Mouse (Mus musculus): ENCODE measurements around the gene Agbl4. TPM values are rescaled to one million over a fixed set of nuclear protein-coding genes. Genes with fewer than 3 reads are reported as not detected.

Agbl4 gene
- polyA plus RNA-seq, 1 experiment from 2014 or later: 3.5 TPM

DNA sequence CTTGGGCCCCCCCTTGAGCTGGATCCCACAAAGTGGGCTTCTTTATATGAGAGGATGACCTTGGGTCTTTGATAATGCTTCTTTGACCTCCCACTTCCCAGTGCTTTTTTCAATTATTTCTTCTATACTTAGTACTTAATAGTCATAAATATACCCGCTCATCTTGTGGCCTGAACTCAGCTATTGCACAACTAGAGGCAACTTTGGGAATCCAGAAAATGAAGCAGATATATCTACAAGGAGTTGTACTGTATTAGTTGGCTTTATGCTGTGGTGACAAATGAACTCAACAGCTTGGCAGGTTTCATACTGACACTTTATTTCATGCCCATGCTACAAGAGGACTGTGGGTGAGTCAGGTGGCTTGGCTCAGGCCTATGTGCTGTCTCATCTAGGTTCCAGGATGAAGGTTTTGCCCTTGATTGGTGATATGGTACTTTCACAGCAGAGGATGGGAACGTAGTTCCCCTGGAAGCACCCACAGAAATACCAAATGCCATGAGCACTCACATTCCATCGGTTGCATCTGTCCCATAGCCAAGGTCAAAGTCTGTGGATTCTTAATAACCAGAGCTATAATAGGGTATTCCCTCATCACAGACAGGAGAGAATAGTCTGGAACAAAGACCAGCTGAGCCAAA lies 1197.3 kb downstream of the Agbl4 start:
- Histone ChIP-seq H3K4me1 (replicated peaks; ENCODE audit: control insufficient read depth, insufficient read depth, low read length) (peaks cover 14% of the 10 kb centered on the region; the same call in 1 of the 2 replicates), H3K4me3 (replicated peaks; ENCODE audit: low read length) (no peak overlapping the region), H3K9ac (no peak overlapping the region), H3K36me3 (replicated peaks; ENCODE audit: control insufficient read depth, insufficient read depth) (no peaks in the 10 kb centered on the region), H3K4me2 (replicated peaks) (no peak overlapping the region), H3K27ac (no peak overlapping the region), H3K27me3 (ENCODE audit: control insufficient read depth, insufficient read depth, low read length) (no peaks in the 10 kb centered on the region), H3K9me3 (ENCODE audit: control insufficient read depth, low read length) (no peaks in the 10 kb centered on the region)
- WGBS: 94% methylated on average over 3 of the region's 3 CpGs
- no peak for DNase-seq (ENCODE audit: low spot score)
- ATAC-seq (ENCODE audit: low FRiP score): no peak

DNA sequence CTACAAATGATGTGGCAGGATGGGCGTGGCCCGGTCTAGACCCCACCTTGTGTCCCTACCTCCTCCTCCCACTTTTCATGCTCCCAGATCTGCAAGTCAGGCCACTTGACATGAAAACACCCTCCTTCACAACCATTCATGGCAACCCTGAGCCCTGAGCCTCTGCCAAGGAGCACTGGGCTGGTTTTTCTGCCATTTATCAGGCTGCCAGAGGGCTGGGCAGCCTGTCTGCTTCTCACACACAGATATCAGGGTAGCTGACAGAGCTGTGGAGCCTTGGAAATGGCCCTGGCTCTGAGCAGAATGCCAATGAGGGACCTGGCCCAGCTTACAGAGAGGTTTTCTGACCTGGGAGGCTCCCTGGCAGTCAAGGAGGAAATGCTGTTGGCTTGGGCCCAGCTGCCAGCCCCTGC lies 1199.8 kb downstream of the Agbl4 start:
- Histone ChIP-seq H3K27ac (0 out of 2 replicates have a peak overlapping the region, but pooled peaks have one; percentile 21), H3K4me2 (replicated peaks) (no peak overlapping the region), H3K27me3 (ENCODE audit: control insufficient read depth, insufficient read depth, low read length) (no peaks in the 10 kb centered on the region), H3K4me1 (replicated peaks; ENCODE audit: control insufficient read depth, insufficient read depth, low read length) (peaks cover 16% of the 10 kb centered on the region; the same call in 1 of the 2 replicates), H3K4me3 (replicated peaks; ENCODE audit: low read length) (no peak overlapping the region), H3K9ac (no peak overlapping the region), H3K9me3 (ENCODE audit: control insufficient read depth, low read length) (no peaks in the 10 kb centered on the region), H3K36me3 (replicated peaks; ENCODE audit: control insufficient read depth, insufficient read depth) (no peaks in the 10 kb centered on the region)
- ATAC-seq (ENCODE audit: low FRiP score): peak; percentile 92
- 71% methylated on average over 2 of the region's 2 CpGs for WGBS
- DNase-seq (ENCODE audit: low spot score): peak; percentile 75

DNA sequence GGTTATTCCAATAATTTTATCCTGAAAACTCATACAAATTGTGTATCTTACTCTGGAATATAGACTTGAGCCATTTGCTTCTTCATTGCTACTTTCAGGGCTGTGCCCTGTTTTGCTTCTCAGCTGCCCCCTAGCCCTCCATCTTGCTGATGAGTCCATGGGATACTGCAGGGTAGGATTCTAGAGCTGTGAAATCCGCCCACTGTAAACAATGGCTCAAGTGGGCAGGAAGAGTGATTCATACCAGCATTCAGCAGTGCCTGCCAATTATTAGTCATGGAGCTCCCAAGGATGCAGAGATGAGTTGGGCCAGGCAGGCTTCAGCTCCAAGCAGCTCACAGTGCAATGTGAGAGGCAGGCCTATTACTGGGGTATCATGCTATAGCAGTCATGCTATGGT lies 1200.5 kb downstream of the Agbl4 start:
- ATAC-seq (ENCODE audit: low FRiP score) (no peak), DNase-seq (ENCODE audit: low spot score) (no peak)
- WGBS: 63% methylated on average over 1 of the region's 1 CpGs

DNA sequence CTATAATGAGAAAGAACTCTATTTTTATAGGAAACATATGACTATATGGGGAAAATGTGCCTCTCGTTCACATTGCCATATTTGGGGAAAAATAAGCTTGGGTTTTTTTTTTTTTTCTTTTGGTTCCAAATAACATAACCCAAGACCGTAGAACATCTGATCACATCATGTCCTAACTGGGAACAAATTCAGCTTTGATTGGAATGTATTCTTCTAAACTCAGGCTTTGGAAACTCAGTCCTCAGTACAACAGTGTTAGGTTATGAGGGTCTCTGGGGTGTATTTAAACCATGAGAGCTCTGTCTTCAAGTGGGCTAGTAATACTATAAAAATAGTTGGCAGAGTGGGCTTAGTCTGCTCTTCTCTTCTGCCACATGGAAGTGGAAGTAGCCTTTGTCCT lies 1205.7 kb downstream of the Agbl4 start:
- no peak overlapping the region for H3K27ac ChIP-seq
- WGBS: 94% methylated on average over 2 of the region's 2 CpGs
- no peaks in the 10 kb centered on the region for H3K36me3 ChIP-seq (replicated peaks; ENCODE audit: control insufficient read depth, insufficient read depth)
- H3K27me3 ChIP-seq (ENCODE audit: control insufficient read depth, insufficient read depth, low read length): no peaks in the 10 kb centered on the region
- ATAC-seq (ENCODE audit: low FRiP score) (no peak), DNase-seq (ENCODE audit: low spot score) (no peak)
- H3K9ac ChIP-seq: no peak overlapping the region
- 0 out of 2 replicates have a peak, but pooled peaks cover 3% of the 10 kb centered on the region for H3K4me1 ChIP-seq (replicated peaks; ENCODE audit: control insufficient read depth, insufficient read depth, low read length)
- H3K4me2 ChIP-seq (replicated peaks): no peak overlapping the region
- H3K4me3 ChIP-seq (replicated peaks; ENCODE audit: low read length): no peak overlapping the region
- H3K9me3 ChIP-seq (ENCODE audit: control insufficient read depth, low read length): no peaks in the 10 kb centered on the region

More for the DNA sequence above, 1200.5 kb downstream of the Agbl4 start:
- Histone ChIP-seq H3K27ac (no peak overlapping the region), H3K4me3 (replicated peaks; ENCODE audit: low read length) (no peak overlapping the region), H3K9me3 (ENCODE audit: control insufficient read depth, low read length) (no peaks in the 10 kb centered on the region), H3K27me3 (ENCODE audit: control insufficient read depth, insufficient read depth, low read length) (no peaks in the 10 kb centered on the region), H3K9ac (no peak overlapping the region), H3K4me1 (replicated peaks; ENCODE audit: control insufficient read depth, insufficient read depth, low read length) (peaks cover 16% of the 10 kb centered on the region; the same call in 1 of the 2 replicates), H3K36me3 (replicated peaks; ENCODE audit: control insufficient read depth, insufficient read depth) (no peaks in the 10 kb centered on the region), H3K4me2 (replicated peaks) (no peak overlapping the region)

DNA sequence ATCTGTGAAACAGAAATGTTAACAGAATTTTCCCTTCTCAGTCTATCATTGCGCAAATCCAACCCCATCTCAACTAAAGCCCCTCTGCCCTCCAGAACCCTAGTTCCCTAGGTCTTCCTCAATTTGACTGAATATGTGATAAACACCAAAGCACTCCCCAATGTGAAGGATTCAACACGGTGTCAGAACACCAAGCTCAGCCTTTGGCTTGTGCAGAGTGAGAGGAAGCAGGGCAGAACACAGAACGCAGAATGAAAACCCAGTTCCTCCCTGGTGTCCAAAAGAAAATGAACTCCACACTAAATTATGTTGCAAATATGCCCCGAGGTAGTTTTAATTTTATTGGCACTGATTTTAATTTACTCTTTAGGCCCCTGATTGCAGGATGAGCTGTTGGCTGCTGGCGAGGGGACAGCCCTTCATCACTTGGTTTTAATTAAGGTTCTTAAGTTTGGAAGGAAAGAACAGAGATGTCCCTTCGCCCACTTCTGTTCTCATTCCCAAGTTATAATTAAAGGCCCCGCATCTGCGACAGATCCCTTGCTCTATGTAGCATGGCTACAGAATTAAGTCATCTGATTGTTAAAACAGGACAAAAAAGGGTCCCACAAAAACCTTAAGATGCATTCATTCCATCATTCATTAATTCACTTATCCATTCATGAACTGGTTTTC lies 1210.5 kb downstream of the Agbl4 start:
- DNase-seq (ENCODE audit: low spot score): no peak
- WGBS: 76% methylated on average over 8 of the region's 8 CpGs
- Histone ChIP-seq H3K9ac (no peak overlapping the region), H3K9me3 (ENCODE audit: control insufficient read depth, low read length) (no peaks in the 10 kb centered on the region), H3K27me3 (ENCODE audit: control insufficient read depth, insufficient read depth, low read length) (no peaks in the 10 kb centered on the region), H3K4me2 (replicated peaks) (no peak overlapping the region), H3K4me1 (replicated peaks; ENCODE audit: control insufficient read depth, insufficient read depth, low read length) (no peaks in the 10 kb centered on the region), H3K36me3 (replicated peaks; ENCODE audit: control insufficient read depth, insufficient read depth) (no peaks in the 10 kb centered on the region), H3K4me3 (replicated peaks; ENCODE audit: low read length) (no peak overlapping the region), H3K27ac (no peak overlapping the region)
- no peak for ATAC-seq (ENCODE audit: low FRiP score)

DNA sequence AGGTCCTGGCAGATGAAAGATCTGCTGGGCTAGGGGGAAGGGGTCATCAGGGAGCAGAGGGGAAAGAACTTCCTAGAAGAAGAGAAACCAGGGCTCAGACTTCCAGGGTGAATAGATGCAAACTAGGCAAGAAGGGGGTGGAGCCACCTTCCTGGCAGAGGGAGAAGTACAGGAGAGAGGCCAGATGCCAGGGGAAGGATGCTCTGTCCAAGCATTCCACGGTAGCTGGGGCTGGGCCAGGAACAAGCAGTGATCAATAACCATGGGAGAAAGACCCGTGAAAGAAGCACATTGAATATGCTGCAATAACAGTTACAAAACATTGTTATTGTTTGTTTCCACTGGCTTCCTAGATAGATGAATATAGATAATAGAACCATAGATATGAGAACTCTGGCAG lies 1224.4 kb downstream of the Agbl4 start:
- 46% methylated on average over 2 of the region's 2 CpGs for WGBS
- 0 out of 2 replicates have a peak, but pooled peaks have one; percentile 42 for ATAC-seq (ENCODE audit: low FRiP score)
- Histone ChIP-seq H3K27me3 (ENCODE audit: control insufficient read depth, insufficient read depth, low read length) (no peaks in the 10 kb centered on the region), H3K4me2 (replicated peaks) (no peak overlapping the region), H3K9me3 (ENCODE audit: control insufficient read depth, low read length) (no peaks in the 10 kb centered on the region), H3K4me3 (replicated peaks; ENCODE audit: low read length) (no peak overlapping the region), H3K27ac (no peak overlapping the region), H3K9ac (no peak overlapping the region), H3K36me3 (replicated peaks; ENCODE audit: control insufficient read depth, insufficient read depth) (no peaks in the 10 kb centered on the region), H3K4me1 (replicated peaks; ENCODE audit: control insufficient read depth, insufficient read depth, low read length) (no peaks in the 10 kb centered on the region)
- no peak for DNase-seq (ENCODE audit: low spot score)

DNA sequence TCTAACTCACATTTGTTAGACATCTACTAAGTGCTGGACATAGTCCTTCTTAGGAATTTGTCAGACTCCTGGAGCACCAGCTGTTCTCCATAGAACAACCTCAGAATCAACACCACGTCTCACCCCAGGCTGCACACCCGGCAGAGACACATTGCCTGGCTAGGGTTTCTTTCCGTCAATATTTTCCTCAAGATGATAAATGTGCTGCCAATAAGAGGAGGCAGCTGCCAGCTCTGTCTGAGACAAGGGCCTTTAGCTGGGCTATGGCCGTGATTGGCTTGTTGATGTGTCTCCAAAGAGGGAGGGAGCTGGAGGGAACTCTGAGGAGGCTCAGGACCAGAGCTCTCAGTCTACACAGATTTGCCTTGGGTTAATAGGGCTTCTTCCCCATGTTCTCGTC lies 1227.5 kb downstream of the Agbl4 start:
- ATAC-seq (ENCODE audit: low FRiP score) (no peak), DNase-seq (ENCODE audit: low spot score) (no peak)
- WGBS: 53% methylated on average over 5 of the region's 5 CpGs

DNA sequence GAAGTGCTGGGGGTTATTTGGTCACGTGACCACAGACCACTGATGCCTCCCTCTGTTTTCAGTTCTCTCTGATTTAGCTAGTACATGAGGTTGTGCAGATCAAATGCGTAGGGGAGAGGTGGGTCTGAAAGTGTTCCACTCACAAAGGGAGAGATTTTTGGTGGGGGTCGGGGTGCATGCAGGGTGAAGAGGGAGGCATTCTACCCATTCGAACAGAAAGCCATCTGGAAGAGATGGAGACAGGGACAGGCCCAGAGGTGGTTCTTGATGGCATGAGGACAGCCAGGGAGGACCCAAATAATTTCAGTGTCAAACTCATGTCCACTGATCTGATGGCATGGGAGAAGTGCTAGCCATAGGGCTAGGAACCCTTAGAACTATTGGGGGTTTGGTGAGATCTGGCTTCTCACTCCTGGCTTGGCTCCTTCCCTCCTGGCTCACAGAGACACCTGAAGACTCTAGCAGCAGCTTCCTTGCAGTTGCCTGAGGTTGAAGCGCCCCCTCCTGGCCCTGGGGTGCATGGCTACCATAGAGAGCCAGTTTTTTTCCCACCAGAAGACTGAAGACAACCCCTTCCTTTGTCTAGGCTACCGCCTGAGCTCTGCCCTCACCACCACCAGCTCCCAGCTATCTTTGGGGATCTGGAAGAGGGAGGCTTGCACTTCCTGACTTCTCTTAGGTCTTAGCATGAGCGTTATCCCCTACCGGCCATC lies 1228.8 kb downstream of the Agbl4 start:
- peak; percentile 81 for DNase-seq (ENCODE audit: low spot score)

More for the DNA sequence above, 1227.5 kb downstream of the Agbl4 start:
- Histone ChIP-seq H3K9me3 (ENCODE audit: control insufficient read depth, low read length) (no peaks in the 10 kb centered on the region), H3K4me2 (replicated peaks) (no peak overlapping the region), H3K36me3 (replicated peaks; ENCODE audit: control insufficient read depth, insufficient read depth) (no peaks in the 10 kb centered on the region), H3K4me1 (replicated peaks; ENCODE audit: control insufficient read depth, insufficient read depth, low read length) (no peaks in the 10 kb centered on the region), H3K9ac (no peak overlapping the region), H3K4me3 (replicated peaks; ENCODE audit: low read length) (no peak overlapping the region), H3K27me3 (ENCODE audit: control insufficient read depth, insufficient read depth, low read length) (no peaks in the 10 kb centered on the region), H3K27ac (no peak overlapping the region)

DNA sequence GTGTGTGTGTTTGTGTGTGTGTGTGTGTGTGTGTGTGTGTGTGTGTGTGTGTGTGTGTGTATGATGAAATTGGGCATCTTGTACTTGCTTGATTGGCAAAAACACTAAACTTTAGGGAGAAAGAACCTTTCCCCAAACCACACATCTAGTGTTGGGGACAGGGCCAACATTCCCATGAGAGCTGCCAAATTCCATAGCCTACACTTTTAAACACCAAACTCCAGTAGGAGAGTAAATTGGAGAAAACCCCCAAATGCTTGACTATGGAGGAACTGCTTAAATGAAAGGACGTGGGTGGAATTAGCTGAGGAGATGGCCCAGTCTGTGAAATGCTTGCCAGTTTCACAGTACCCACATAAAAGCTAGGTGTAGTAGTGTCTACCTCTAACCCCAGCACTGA lies 1235.2 kb downstream of the Agbl4 start:
- Histone ChIP-seq H3K36me3 (replicated peaks; ENCODE audit: control insufficient read depth, insufficient read depth) (no peaks in the 10 kb centered on the region), H3K4me3 (replicated peaks; ENCODE audit: low read length) (no peak overlapping the region), H3K9ac (no peak overlapping the region), H3K4me2 (replicated peaks) (no peak overlapping the region), H3K27ac (no peak overlapping the region), H3K9me3 (ENCODE audit: control insufficient read depth, low read length) (no peaks in the 10 kb centered on the region), H3K27me3 (ENCODE audit: control insufficient read depth, insufficient read depth, low read length) (no peaks in the 10 kb centered on the region), H3K4me1 (replicated peaks; ENCODE audit: control insufficient read depth, insufficient read depth, low read length) (no peaks in the 10 kb centered on the region)
- no peak for ATAC-seq (ENCODE audit: low FRiP score)
- WGBS: 82% methylated on average over 1 of the region's 1 CpGs
- DNase-seq (ENCODE audit: low spot score): no peak

More for the DNA sequence above, 1228.8 kb downstream of the Agbl4 start:
- peak; percentile 77 for ATAC-seq (ENCODE audit: low FRiP score)
- Histone ChIP-seq H3K4me1 (replicated peaks; ENCODE audit: control insufficient read depth, insufficient read depth, low read length) (no peaks in the 10 kb centered on the region), H3K27ac (no peak overlapping the region), H3K4me3 (replicated peaks; ENCODE audit: low read length) (no peak overlapping the region), H3K4me2 (replicated peaks) (no peak overlapping the region), H3K27me3 (ENCODE audit: control insufficient read depth, insufficient read depth, low read length) (no peaks in the 10 kb centered on the region), H3K9ac (no peak overlapping the region), H3K9me3 (ENCODE audit: control insufficient read depth, low read length) (no peaks in the 10 kb centered on the region), H3K36me3 (replicated peaks; ENCODE audit: control insufficient read depth, insufficient read depth) (no peaks in the 10 kb centered on the region)
- WGBS: 34% methylated on average over 8 of the region's 8 CpGs

Data from hindbrain, embryonic 14.5 days (tissue).